Mouse (Mus musculus) lung, postnatal 0 days (tissue): ENCODE results near the gene Noxo1. TPM values are rescaled to one million over a fixed set of nuclear protein-coding genes. Genes with fewer than 3 reads are reported as not detected.
"Not testable (repeated sequence)": the region's sequence is repeated elsewhere in the genome, so short reads cannot be mapped to it uniquely, and the experiment has no call there.

Source experiments
- ATAC-seq: fragments of 200-750 bp; cut with Nextera tagmentation; 2 replicates; pipeline ENCODE4 v1.8.0; 2017; ENCODE audit warnings: moderate library complexity
- DNase-seq: peaks from one replicate; pipeline ENCODE4 v3.0.0-alpha.2; 2016; ENCODE audit warnings: low spot score
- H3K27ac ChIP-seq: fragments of 300-500 bp; sonication (generic); 2 replicates; pipeline ENCODE4 v1.5.1; 2014; ENCODE audit warnings: antibody characterized with exemption, mild to moderate bottlenecking, low read length, mixed read lengths
- H3K27me3 ChIP-seq: fragments of 300-500 bp; sonication (generic); replicated peaks from 2 replicates; pipeline ENCODE4 v1.6.1; 2014; ENCODE audit warnings: low read length, mixed read lengths; ENCODE audit not compliant: insufficient read depth
- H3K36me3 ChIP-seq: fragments of 300-500 bp; sonication (generic); 2 replicates; pipeline ENCODE4 v1.6.1; 2014; ENCODE audit warnings: low read length, mixed read lengths; ENCODE audit not compliant: insufficient read depth
- H3K4me1 ChIP-seq: fragments of 300-500 bp; sonication (generic); 2 replicates; pipeline ENCODE4 v1.6.1; 2014; ENCODE audit warnings: antibody characterized with exemption, low read depth, low read length, mixed read lengths; ENCODE audit not compliant: insufficient read depth
- H3K4me2 ChIP-seq: fragments of 300-500 bp; sonication (generic); replicated peaks from 2 replicates; pipeline ENCODE4 v1.6.1; 2014; ENCODE audit warnings: low read depth, mild to moderate bottlenecking, low read length, moderate library complexity, mixed read lengths
- H3K4me3 ChIP-seq: fragments of 300-500 bp; sonication (generic); 2 replicates; pipeline ENCODE4 v1.5.1; 2014; ENCODE audit warnings: low read depth, low read length
- H3K9ac ChIP-seq: fragments of 300-500 bp; sonication (generic); replicated peaks from 2 replicates; pipeline ENCODE4 v1.6.1; 2014; ENCODE audit warnings: low read depth, mild to moderate bottlenecking
- H3K9me3 ChIP-seq: fragments of 300-500 bp; sonication (generic); 2 replicates; pipeline ENCODE4 v1.6.1; 2016; ENCODE audit warnings: low read length, mixed read lengths
- CTCF ChIP-seq: IDR thresholded peaks from 2 replicates; pipeline ENCODE4 v1.5.1; 2016; ENCODE audit warnings: antibody characterized with exemption, mild to moderate bottlenecking
- EP300 ChIP-seq: IDR thresholded peaks from 2 replicates; pipeline ENCODE4 v1.6.1; 2016; ENCODE audit warnings: antibody characterized with exemption, mild to moderate bottlenecking, control low read depth
- WGBS: fragments of 180-500 bp; shearing (Covaris S2); extraction: QIAGEN DNeasy Blood & Tissue Kit; methylation state at CpG from one replicate; pipeline ENCODE4 v1.1.7; 2014; 5-methylcytosine and 5-hydroxymethylcytosine counted together
- polyA plus RNA-seq: library from polyadenylated mRNA; unstranded; fragments of >200 nt; fragmentation: Nextera tagmentation; extraction: Ambion mirVana; gene quantifications from 2 replicates; pipeline ENCODE4 v1.2.1, GENCODE M21; 2015

Noxo1 gene
- polyA plus RNA-seq, 1 experiment from 2014 or later: 5.3 TPM

DNA sequence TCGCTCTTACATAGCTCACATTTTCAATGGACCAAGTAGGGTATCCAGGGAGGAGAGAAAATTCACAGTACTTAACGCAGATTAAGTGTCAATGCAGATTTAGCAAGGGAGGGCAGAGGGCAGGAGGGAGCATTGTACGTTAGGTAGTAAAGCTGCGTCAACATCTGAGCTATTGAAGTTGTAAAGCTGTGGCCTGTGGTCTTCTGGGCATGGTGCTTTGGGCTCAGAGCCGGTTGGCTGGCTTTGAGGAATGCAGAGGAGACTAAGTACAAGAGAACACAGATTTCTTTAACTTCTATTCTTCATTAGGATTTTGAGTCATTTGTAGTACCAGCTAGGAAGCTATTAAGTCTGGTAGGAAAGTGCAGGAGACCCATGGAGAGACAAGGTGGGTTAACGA, 19.5 kb downstream of the Noxo1 start:
- no peak for ATAC-seq
- Histone ChIP-seq H3K4me1 (peaks cover 3% of the 10 kb centered on the region; the same call in 1 of the 2 replicates), H3K4me2 (no peak overlapping the region), H3K4me3 (no peak overlapping the region), H3K36me3 (no peaks in the 10 kb centered on the region), H3K9ac (no peak overlapping the region), H3K27me3 (no peaks in the 10 kb centered on the region), H3K9me3 (no peaks in the 10 kb centered on the region), H3K27ac (no peak overlapping the region)
- WGBS: 84% methylated on average over 6 of the region's 6 CpGs
- TF ChIP-seq CTCF (no peak), EP300 (no peak)
- no peak for DNase-seq

DNA sequence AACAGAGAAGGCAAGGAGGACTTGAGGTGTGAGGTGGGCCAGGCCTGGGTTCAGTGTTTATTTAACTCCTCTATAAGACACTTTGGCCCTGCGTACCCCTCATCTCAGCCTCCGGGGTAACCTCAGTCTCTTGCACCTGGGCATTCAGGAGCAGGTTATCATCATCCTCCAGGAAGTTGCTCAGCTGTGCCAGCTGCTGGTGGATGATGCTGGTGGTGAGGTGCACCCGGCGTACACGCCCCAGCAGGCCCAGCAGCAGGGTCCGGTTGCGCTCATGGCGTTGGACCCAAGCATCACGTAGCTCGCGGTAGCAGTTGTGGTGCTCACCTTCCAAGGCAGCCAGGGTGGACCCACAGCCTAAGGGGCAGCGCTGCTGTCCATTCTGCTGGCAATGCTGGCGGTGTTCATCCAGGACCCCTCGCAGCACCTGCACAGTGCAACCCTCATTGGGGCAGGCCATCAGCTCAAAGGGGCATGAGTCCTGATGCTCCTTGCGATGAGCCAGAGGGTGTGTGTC, 20.2 kb downstream of the Noxo1 start:
- peaks cover 3% of the 10 kb centered on the region; the same call in 1 of the 2 replicates for H3K4me1 ChIP-seq
- H3K9ac ChIP-seq: no peak overlapping the region
- 95% methylated on average over 15 of the region's 15 CpGs for WGBS
- H3K36me3 ChIP-seq: no peaks in the 10 kb centered on the region
- H3K27me3 ChIP-seq: no peaks in the 10 kb centered on the region
- H3K9me3 ChIP-seq: no peaks in the 10 kb centered on the region
- DNase-seq (no peak), ATAC-seq (no peak)
- no peak overlapping the region for H3K4me3 ChIP-seq
- TF ChIP-seq EP300 (no peak), CTCF (no peak)
- H3K27ac ChIP-seq: no peak overlapping the region
- no peak overlapping the region for H3K4me2 ChIP-seq

DNA sequence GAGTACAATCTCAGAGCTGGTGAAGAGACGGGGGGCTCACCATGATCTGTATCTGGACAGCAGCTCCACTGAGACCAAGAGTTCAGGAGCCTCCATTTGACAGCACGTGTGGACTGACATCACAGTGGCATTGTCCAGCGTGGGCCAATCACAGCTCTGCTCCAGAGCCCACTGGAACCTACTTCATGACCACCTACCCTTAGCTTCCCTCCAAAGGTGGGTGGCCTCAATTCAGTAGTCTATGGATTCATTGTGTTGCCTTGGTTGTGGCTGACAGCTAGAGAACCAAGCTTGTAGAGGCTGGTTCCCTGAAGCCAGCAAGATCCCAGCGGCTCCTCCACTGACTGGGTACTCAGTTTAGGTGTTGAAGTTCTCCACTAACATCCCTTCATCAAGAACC, 21.9 kb downstream of the Noxo1 start, which contains the start of the genes Rnf151 and Rps2:
TSS of gene Rnf151 (minus strand) at position 121 of the 400 bp plus-strand sequence.
TSS of gene Rps2 (plus strand) at position 174 of the 400 bp plus-strand sequence.
- peak within 1 kb of the TSS; percentile 95; the same call in 1 of the 2 replicates for H3K9ac ChIP-seq
- no peak within 1 kb of the TSS for H3K4me3 ChIP-seq
- no peaks in the 10 kb centered on the region for H3K9me3 ChIP-seq
- peak within 1 kb of the TSS; percentile 64 for H3K4me2 ChIP-seq
- peaks cover 11% of the 10 kb centered on the region; the same call in 1 of the 2 replicates for H3K36me3 ChIP-seq
- 83% methylated on average over 4 of the region's 4 CpGs for WGBS
- DNase-seq (no peak), ATAC-seq (no peak)
- H3K27me3 ChIP-seq: no peaks in the 10 kb centered on the region
- no peak within 1 kb of the TSS for H3K27ac ChIP-seq
- H3K4me1 ChIP-seq: peaks cover 3% of the 10 kb centered on the region; the same call in 1 of the 2 replicates
- no peak for TF ChIP-seq EP300
- no peak for TF ChIP-seq CTCF

DNA sequence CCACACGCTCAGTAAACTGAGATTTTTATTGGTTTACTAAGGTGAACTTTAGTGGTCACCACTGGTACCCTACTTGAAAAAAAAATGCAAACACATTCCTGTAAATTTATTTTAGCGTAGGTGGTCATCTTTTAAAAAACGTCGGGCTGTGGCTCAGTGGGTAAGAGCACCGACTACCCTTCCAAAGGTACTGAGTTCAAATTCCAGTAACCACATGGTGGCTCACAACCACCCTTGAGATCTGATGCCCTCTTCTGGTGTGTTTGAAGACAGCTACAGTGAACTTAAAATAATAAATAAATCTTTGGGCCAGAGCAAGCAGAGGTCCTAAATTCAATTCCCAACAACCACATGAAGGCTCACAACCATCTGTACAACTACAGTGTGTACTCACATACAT, 22.9 kb downstream of the Noxo1 start:
- H3K27me3 ChIP-seq, H3K27ac ChIP-seq, DNase-seq, ATAC-seq, H3K9me3 ChIP-seq: not testable (repeated sequence)
- peaks cover 10% of the 10 kb centered on the region; the same call in 1 of the 2 replicates for H3K4me1 ChIP-seq
- H3K4me3 ChIP-seq: peak overlapping the region; percentile 76
- peaks cover 11% of the 10 kb centered on the region; the same call in 1 of the 2 replicates for H3K36me3 ChIP-seq
- WGBS: 55% methylated on average over 5 of the region's 5 CpGs
- peak overlapping the region; percentile 95 for H3K9ac ChIP-seq
- peak overlapping the region; percentile 64 for H3K4me2 ChIP-seq
- TF ChIP-seq CTCF: peak; percentile 39

DNA sequence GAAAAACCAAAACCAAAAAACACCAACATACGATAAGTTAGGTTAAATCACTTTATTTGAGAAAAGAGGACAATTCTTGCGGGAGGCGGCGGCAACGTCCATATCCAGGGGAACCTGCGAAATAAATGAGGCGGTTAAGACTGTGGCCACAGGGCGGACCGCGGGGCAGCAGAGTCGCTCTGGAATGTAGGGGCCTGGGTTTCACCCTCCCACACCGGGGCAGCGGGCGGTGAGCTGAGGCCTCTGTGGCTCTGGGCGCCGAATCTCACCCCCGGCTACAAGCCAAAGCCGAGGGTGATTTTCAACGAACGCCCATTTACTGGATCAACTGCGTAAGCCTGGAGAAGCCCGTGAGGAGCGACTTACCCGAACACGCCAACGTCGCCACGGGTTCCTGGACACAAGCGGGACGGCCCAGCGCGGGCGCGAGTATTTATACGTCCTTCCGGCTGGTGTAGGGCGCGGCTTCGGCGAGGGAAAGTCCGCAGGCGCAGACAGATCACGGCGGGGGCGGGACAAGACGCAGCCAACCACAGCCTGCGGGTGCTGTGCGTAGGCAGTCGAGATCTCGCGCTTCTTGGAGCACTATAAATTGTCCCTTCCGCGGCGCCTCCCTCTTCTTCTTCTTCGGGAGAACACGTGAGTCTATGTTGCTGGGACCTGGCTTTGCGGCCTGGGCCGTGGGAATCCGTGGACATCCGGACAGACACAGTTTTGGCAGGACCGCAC, 23.6 kb downstream of the Noxo1 start:
- Histone ChIP-seq H3K27ac (peak overlapping the region; percentile 92), H3K9me3 (no peaks in the 10 kb centered on the region), H3K4me1 (peaks cover 10% of the 10 kb centered on the region; the same call in 1 of the 2 replicates), H3K36me3 (peaks cover 11% of the 10 kb centered on the region; the same call in 1 of the 2 replicates), H3K27me3 (no peaks in the 10 kb centered on the region), H3K9ac (peak overlapping the region; percentile 96), H3K4me3 (peak overlapping the region; percentile 76), H3K4me2 (peak overlapping the region; percentile 66)
- ATAC-seq (peak; percentile 98), DNase-seq (peak; percentile 99)
- TF ChIP-seq CTCF (peak; percentile 25), EP300 (peak; percentile 76)
- WGBS: 1% methylated on average over 61 of the region's 61 CpGs

DNA sequence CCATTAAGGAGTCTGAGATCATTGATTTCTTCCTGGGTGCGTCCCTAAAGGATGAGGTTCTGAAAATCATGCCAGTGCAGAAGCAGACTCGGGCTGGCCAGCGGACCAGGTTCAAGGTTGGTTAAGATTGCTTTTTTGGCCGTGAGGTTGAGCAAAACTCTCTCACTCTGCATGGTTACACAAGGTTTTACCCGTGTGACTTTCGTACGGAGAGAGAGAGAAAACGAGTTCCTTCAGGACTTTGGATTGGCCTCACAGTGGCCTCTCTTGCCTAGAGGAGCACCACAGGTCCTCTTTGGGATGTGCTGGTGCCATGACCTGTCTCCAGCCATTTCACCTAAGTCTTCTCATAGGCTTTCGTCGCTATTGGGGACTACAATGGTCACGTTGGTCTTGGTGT, 24.6 kb downstream of the Noxo1 start:
- peaks cover 11% of the 10 kb centered on the region; the same call in 1 of the 2 replicates for H3K36me3 ChIP-seq
- H3K27me3 ChIP-seq, H3K9me3 ChIP-seq, ATAC-seq, DNase-seq: not testable (repeated sequence)
- H3K27ac ChIP-seq: 0 out of 2 replicates have a peak overlapping the region, but pooled peaks have one; percentile 92
- H3K4me1 ChIP-seq: peaks cover 10% of the 10 kb centered on the region; the same call in 1 of the 2 replicates
- 1% methylated on average over 10 of the region's 11 CpGs for WGBS
- H3K4me3 ChIP-seq: peak overlapping the region; percentile 76
- H3K4me2 ChIP-seq: peak overlapping the region; percentile 66
- H3K9ac ChIP-seq: peak overlapping the region; percentile 96

DNA sequence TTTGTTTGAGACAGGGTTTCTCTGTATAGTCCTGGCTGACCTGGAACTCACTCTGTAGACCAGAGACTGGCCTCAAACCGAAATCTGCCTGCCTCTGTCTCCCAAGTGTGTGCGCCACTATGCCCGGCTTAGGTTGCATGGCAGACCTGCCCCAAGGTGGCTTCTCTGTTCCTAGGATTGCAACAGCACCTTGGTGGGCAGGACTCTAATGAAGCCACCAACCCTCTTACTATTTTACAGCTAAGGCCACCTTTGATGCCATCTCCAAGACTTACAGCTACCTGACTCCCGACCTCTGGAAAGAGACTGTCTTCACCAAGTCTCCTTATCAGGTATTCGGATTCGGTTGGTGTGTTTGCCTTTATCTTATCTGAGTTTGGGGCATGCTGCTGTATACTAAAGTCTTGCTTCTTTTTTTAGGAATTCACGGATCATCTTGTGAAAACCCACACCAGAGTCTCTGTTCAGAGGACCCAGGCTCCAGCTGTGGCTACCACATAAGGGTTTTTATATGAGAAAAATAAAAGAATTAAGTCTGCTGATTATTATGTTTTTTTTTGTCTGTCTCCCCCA, 25.4 kb downstream of the Noxo1 start:
- not testable (repeated sequence) for H3K27me3 ChIP-seq, H3K9ac ChIP-seq, H3K27ac ChIP-seq, ATAC-seq, H3K9me3 ChIP-seq, DNase-seq, H3K4me3 ChIP-seq
- Histone ChIP-seq H3K4me1 (peaks cover 10% of the 10 kb centered on the region; the same call in 1 of the 2 replicates), H3K36me3 (peaks cover 11% of the 10 kb centered on the region; the same call in 1 of the 2 replicates), H3K4me2 (peak overlapping the region; percentile 66; the same call in 1 of the 2 replicates)
- 38% methylated on average over 7 of the region's 7 CpGs for WGBS
